ENCODE assay signal across 16 mouse cellular contexts in the genomic region with DNA sequence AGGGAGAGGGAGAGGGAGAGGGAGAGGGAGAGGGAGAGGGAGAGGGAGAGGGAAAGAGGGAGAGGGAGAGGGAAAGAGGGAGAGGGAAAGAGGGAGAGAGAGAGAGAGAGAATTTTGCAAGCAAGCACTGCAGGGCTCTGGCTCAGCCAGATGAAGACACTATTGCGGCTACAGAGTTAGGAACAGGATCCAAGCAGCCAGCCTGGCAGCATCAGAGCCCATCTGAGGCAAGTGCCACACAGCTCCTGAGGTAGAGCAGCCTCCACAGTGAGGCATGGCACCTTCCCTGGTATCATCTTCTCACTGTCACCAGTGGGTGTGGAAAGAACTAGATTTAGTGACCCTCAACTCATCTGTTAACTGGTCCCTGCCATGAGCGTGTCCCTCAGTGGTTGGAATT. TPM values are rescaled to one million over a fixed set of nuclear protein-coding genes. Genes with fewer than 3 reads are reported as not detected.
DNase-seq lines count a peak whose midpoint lies in the region; ATAC-seq and TF ChIP-seq lines count a peak whose summit lies in the region.
"Had no signal": no experiment of that assay in that cellular context is flagged by ENCODE, and none has a peak within 500 bp of the region (broad histone marks: within the 10 kb centered on the region; RNA-seq: fewer than 3 reads in every experiment).

No protein-coding gene starts in this region.

- H3K9ac ChIP-seq in heart, adult 2 months (ENCODE audit: low read depth, low read length): no peak overlapping the region
- no peak overlapping the region for H3K9ac ChIP-seq in kidney, embryonic 16.5 days (replicated peaks; ENCODE audit: low read length)
- H3K9ac ChIP-seq: lung, embryonic 14.5 days had no signal

- H3K27me3 ChIP-seq in heart, adult 2 months (ENCODE audit: control insufficient read depth, insufficient read depth, low read length): no peaks in the 10 kb centered on the region
- no peaks in the 10 kb centered on the region for H3K27me3 ChIP-seq in kidney, embryonic 16.5 days (ENCODE audit: insufficient read depth, low read length)
- no peaks in the 10 kb centered on the region for H3K27me3 ChIP-seq in E14TG2a.4 (ENCODE audit: insufficient read depth, low read length)
- H3K27me3 ChIP-seq in embryonic facial prominence, embryonic 10.5 days (replicated peaks; ENCODE audit: low read depth, poor library complexity, severe bottlenecking): peaks cover 10% of the 10 kb centered on the region; the same call in 1 of the 2 replicates

- no peak overlapping the region for H3K4me3 ChIP-seq in heart, adult 2 months
- no peak overlapping the region for H3K4me3 ChIP-seq in kidney, embryonic 16.5 days (ENCODE audit: low read length)
- peak overlapping the region; percentile 29; the same call in 1 of the 2 replicates for H3K4me3 ChIP-seq in E14TG2a.4 (replicated peaks; ENCODE audit: low read length)
- no peak overlapping the region for H3K4me3 ChIP-seq in embryonic facial prominence, embryonic 10.5 days

- TF ChIP-seq EP300 in heart, adult 2 months (IDR thresholded peaks at IDR 0.05; ENCODE audit: insufficient read depth, low read depth, low read length): no peak

- DNase-seq in heart, adult 2 months: no peak
- no peak for DNase-seq in heart, postnatal 36 days
- no peak for DNase-seq in kidney, postnatal 10 days
- no peak for DNase-seq in embryonic facial prominence, embryonic 10.5 days (ENCODE audit: low spot score)
- DNase-seq in neural tube, embryonic 10.5 days (ENCODE audit: extremely low spot score, low spot score): no peak
- DNase-seq in layer of hippocampus, adult 8-10 months (ENCODE audit: low spot score in 2 of 2): no peak
- DNase-seq: adrenal gland, adult 8-10 months; cerebellum, adult 9-11 months; gastrocnemius, postnatal 10 days; kidney, adult 8-10 months; left cerebral cortex, postnatal 4 days; thymus, adult 18-20 months had no signal

- H3K27ac ChIP-seq in heart, adult 2 months: peak overlapping the region; percentile 52
- H3K27ac ChIP-seq in kidney, embryonic 16.5 days (ENCODE audit: low read length): peak overlapping the region; percentile 54
- H3K27ac ChIP-seq in embryonic facial prominence, embryonic 10.5 days (replicated peaks): peak overlapping the region; percentile 68

- no peak for TF ChIP-seq POLR2A in heart, adult 2 months (IDR thresholded peaks at IDR 0.05; ENCODE audit: insufficient read depth, low read depth, low read length)

- 73% methylated on average over 2 of the region's 2 CpGs for WGBS in heart, adult 2 months
- 47% methylated on average over 2 of the region's 2 CpGs for WGBS in kidney, embryonic 16.5 days
- 64% methylated on average over 2 of the region's 2 CpGs for WGBS in embryonic facial prominence, embryonic 10.5 days

- H3K4me1 ChIP-seq in heart, adult 2 months (ENCODE audit: control insufficient read depth, insufficient read depth, low read length): peaks cover 3% of the 10 kb centered on the region; the same call in 1 of the 2 replicates
- peaks cover 30% of the 10 kb centered on the region for H3K4me1 ChIP-seq in kidney, embryonic 16.5 days (ENCODE audit: insufficient read depth, low read length)
- H3K4me1 ChIP-seq in E14TG2a.4 (replicated peaks; ENCODE audit: low read depth, low read length): peaks cover 71% of the 10 kb centered on the region
- H3K4me1 ChIP-seq in embryonic facial prominence, embryonic 10.5 days: peaks cover 56% of the 10 kb centered on the region

- H3K79me2 ChIP-seq in heart, adult 2 months (replicated peaks; ENCODE audit: control insufficient read depth, insufficient read depth, low read length): no peaks in the 10 kb centered on the region

- no peaks in the 10 kb centered on the region for H3K36me3 ChIP-seq in heart, adult 2 months (ENCODE audit: control insufficient read depth, insufficient read depth, low read length)
- no peaks in the 10 kb centered on the region for H3K36me3 ChIP-seq in kidney, embryonic 16.5 days (ENCODE audit: insufficient read depth, low read length)
- no peaks in the 10 kb centered on the region for H3K36me3 ChIP-seq in E14TG2a.4 (ENCODE audit: insufficient read depth, low read length)
- H3K36me3 ChIP-seq in embryonic facial prominence, embryonic 10.5 days (replicated peaks): no peaks in the 10 kb centered on the region

- 0 out of 2 replicates have a peak, but pooled peaks have one; percentile 5 for ATAC-seq in kidney, embryonic 16.5 days (ENCODE audit: low FRiP score, low TSS enrichment)
- ATAC-seq: forebrain, embryonic 14.5 days had no signal

- no peak for TF ChIP-seq CTCF in heart, adult 2 months (IDR thresholded peaks at IDR 0.05)
- TF ChIP-seq CTCF in E14TG2a.4 (conservative IDR thresholded peaks at IDR 0.05; ENCODE audit: low read length): no peak

- intact Hi-C loops in heart, adult 2 months (cut with DNase I): no loop called here
- intact Hi-C loops in heart, postnatal 36 days (cut with DNase I): no loop called here

- H3K9me3 ChIP-seq in kidney, embryonic 16.5 days (ENCODE audit: low read length): no peaks in the 10 kb centered on the region
- no peaks in the 10 kb centered on the region for H3K9me3 ChIP-seq in E14TG2a.4 (ENCODE audit: low read length)
- no peaks in the 10 kb centered on the region for H3K9me3 ChIP-seq in embryonic facial prominence, embryonic 10.5 days

- H3K4me2 ChIP-seq in kidney, embryonic 16.5 days (replicated peaks; ENCODE audit: low read depth, low read length): no peak overlapping the region
- H3K4me2 ChIP-seq: lung, embryonic 14.5 days had no signal

RNA-seq across cellular contexts. Expression of a gene that starts 24.0 kb away (rescaled TPM):
- total RNA-seq in heart, adult 2 months (2021): 10 to 100 TPM; 22.3 to 26.0 TPM
- 19.0 and 20.3 TPM in 2 replicates for polyA plus RNA-seq in heart, adult 2 months (2012; rRNA removed)
- 10 to 100 TPM; 27.0 to 45.2 TPM for total RNA-seq in heart, postnatal 36 days (2021)
- polyA plus RNA-seq in kidney, embryonic 16.5 days (2015; fragmentation: Nextera tagmentation; extraction: Ambion mirVana): 13.9 and 14.2 TPM in 2 replicates
- polyA plus RNA-seq in embryonic facial prominence, embryonic 10.5 days (2016; fragmentation: Nextera tagmentation; extraction: Ambion mirVana): 17.6 and 18.7 TPM in 2 replicates
- 10 to 100 TPM; 29.9 to 33.1 (median 31.0) TPM for total RNA-seq in layer of hippocampus, adult 8-10 months (2022)
